Mouse (Mus musculus): ENCODE data around the gene Ccdc38.
"Not testable (repeated sequence)": the region's sequence is repeated elsewhere in the genome, so short reads cannot be mapped to it uniquely, and the experiment has no call there.

Gene Ccdc38

DNA sequence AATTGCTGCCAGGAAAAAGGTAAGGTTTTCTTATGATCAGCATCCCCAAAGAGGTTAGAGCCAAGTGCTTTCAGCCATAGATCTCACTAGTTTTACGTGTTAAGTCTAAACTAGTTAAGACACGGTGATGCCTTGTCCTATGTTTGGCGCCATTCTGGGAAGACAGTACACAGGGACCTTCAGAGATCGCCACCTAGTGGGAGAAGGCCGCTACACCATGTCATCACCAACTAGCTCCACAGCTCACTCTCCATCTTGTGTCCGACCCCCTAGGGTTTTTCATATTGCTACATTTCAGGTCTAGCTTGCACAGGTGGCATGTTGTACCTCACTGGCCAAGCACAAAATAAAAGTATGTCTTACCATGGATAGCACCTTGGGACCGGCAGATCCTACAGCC, 8.6 kb downstream of the Ccdc38 start:
- peak; percentile 88 for DNase-seq (ENCODE audit: low spot score)

DNA sequence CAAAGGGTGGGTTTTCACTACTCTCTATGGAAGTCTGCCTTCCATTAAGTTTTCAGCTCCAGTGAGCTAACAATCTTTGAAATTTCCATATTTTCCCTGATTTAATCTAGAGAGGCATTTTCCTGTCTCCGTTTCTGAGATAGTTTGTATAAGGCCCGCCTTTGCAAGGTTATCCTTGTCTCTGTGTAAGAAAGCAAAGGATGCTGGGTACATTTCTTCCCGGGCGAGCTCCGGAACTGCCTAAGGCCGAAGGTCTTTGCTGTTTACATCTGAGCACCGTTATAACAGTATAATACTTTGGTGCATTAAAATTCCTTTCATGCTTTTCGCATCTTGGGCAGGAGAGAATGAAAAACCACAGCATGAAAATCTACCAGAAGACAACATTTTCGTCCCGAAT, 9.4 kb downstream of the Ccdc38 start:
- DNase-seq (ENCODE audit: low spot score): peak; percentile 59

DNA sequence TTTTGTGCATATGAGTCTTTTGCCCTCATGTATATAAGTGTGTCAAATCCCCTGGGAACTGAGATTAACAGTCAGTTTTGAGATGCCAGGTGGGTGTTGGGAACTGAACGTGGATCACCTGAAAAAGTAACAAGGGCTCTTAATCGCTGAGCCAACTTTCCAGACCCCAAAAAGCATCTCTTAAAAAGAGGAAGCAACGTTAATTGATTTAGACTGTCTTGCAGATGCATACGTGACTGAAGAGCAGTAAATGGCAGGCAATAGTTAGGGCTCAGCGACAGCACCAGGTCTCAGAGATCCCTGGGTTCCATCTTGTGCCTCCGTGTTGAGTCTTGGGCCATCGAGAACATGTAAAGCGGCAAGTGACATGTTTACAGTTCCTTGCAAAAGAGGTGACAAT, 12.2 kb downstream of the Ccdc38 start:
- DNase-seq (ENCODE audit: low spot score): no peak

DNA sequence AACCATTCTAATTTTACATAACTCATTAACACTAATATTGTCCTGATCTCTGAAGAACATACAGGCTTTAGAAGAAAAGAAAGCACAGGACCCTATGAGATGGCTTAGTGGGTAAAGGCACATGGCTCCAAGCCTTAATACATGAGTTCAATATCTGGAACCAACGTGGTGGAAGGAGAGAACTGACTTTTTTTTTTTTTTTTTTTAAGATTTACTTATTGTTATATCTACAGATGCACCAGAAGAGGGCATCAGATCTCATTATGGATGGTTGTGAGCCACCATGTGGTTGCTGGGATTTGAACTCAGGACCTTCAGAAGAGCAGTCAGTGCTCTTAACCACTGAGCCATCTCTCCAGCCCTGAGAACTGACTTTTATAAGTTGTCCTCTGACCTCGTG, 17.5 kb downstream of the Ccdc38 start:
- DNase-seq (ENCODE audit: low spot score): not testable (repeated sequence)

DNA sequence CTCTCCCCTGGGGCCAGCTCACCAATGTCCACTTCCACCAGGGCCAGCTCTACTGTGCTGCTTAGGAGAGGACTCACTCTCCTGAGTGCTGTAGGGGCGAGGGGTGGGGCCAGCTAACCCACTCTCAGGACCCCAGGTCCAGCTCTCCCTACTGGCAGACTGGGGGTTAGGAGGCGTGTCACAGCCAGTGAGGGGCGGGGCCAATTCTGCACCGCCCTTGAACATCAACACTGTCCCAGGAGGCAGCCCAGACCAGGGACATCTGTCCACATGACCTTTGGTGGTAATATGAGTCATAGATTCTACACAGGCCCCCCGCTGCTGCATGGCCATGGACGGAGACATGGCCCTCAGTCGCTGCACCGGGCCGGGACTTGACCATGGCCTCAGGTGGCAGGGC, 19.4 kb downstream of the Ccdc38 start:
- DNase-seq (ENCODE audit: low spot score): no peak

DNA sequence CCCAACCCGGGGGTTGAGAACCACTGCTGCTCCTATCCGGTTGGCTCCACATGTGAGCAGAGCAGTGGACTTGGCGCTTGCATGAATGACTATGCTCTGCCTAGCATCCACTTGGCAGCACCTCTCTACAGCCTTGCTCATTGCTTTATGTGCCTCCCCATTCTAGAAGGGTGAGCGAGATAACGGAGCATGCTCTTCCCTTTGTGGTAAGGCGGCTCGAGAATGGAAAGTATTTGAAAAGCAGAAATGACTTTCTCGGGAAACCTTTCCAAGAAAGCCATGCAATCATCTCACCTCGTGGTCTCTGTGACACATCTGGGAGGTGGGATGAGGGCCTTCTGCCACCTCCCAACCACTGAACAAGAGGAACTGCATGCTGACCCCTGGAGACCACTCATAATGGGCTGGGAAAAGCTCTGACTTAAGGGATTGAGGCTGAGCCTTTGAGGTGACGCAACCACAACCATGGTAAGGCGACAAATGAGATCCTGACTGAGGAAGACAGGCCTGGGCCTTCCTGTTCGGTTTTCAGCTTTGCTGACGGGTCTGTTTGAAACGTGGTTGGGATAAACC, 24.2 kb downstream of the Ccdc38 start:
- no peak for DNase-seq (ENCODE audit: low spot score)

DNA sequence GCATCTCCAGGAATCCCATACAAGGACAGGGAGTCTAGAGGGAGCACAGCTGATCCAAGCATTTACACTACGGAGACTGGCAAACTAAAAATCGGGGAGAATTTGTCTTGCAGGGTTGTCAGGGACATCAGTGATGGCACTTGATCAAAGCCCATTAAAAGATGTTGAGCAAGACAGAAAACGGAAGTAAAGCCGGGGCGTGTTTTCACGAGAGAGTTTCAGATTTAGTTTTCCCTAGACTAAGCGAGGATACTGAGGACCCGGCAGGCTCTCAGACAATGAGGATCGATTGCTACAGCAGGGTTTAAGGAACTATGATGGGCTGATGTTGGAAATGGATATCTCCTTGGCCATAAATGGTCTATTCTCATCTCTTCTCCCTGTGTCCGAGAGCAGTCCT, 26.6 kb downstream of the Ccdc38 start:
- DNase-seq (ENCODE audit: low spot score): no peak

DNA sequence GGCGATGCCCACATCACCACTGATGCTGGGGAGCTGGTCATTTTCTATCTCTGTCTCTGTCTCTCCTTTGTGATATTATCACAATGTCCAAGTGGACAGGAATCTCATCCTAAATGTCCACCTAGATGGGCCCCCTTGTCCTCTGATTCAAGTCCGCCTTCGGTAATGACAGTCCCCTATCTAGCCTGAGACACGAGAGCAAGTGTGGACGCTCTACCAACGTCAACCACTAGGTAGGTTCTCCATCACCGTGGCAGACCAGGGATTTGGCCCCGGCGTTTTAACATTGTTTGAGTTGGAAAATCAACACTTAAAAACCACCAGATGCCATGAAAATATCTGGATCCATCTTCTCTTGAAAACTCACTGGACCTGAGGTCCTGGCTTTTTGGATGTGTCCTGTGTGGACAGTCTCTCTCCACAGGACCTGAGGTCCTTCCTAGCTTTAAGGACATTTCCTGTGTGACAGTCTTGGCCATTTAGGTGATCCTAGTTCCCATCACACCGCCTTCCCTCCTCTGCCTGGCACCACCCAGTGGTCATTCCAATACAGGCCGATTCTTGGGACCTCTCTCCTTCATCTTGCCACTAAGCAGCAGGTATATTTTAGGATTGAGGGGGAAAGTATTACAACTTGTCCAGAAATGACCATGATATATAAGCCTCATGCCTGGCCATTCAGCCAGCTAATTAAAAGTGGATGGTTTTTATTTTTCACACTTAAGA, 27.6 kb downstream of the Ccdc38 start:
- DNase-seq (ENCODE audit: low spot score): no peak

DNA sequence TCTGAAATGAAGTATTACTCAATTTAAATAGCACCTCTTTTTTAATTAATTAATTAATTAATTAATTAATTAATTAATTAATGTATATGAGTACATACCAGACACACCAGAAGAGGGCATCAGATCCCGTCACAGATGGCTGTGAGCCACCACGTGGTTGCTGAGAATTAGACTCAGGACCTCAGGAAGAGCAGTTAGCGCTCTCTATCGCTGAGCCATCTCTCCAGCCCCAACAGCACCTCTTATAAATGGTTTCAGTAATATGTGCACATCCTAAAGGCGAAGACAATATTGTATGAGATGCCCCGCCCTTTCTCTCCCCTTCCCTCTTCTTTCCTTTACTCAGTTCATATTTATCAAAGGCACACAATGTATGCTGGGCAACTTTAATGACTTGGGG, 28.2 kb downstream of the Ccdc38 start:
- DNase-seq (ENCODE audit: low spot score): no peak

DNA sequence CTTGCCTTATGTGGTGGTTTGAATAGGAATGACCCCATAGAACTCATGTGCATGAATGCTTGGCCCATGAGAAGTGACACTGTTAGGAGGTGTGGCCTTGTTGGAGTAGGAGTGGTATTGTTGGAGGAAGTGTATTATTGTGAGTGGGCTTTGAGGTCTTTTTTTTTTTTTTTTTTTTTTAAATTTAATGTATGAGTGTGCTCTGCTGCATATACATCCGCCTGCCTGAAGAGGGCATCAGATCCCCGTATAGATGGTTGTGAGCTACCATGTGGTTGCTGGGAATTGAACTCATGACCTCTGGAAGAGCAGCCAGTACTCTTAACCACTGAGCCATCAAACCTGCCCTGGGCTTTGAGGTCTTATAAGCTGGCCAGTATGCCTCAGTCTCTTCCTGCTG, 31.8 kb downstream of the Ccdc38 start:
- no peak for DNase-seq (ENCODE audit: low spot score)

DNA sequence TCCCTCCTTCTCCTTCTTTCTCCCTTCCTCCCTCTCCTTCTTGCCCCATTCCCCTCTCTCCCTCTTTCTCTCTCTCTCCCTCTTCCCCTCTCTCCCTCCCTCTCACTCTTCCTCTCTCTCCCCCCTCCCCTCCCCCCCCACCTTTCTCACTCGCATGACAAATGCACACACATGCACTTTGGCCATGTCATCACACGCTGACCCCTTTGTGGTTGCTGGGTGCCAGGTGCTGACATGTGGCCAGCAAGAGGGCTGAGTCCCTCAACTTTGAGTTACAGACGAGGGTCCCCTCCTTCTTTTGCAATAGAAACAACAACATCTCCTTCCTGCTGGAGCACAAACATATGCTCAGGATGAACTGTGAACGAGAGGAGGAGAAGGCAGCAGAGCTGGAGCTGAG, 34.5 kb downstream of the Ccdc38 start:
- no peak for DNase-seq (ENCODE audit: low spot score)

DNA sequence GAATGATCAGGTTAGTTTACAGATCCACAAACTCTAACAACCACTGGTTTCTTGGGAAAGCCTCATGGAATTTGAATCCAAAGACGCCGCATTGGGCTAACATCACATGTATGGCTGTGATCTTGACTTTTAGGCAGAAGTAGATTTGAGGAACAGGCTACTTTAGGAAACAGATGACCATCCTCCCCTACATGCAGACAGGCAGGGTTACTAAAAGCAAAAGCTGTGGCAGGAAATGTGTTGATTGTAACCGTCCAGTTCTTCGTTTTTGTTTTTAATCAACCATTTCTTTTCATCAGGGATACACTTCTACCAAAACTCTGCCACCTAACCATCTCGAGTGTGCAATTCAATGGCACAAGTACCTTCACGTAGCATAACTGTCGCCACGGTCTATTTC, 35.5 kb downstream of the Ccdc38 start:
- DNase-seq (ENCODE audit: low spot score): no peak

DNA sequence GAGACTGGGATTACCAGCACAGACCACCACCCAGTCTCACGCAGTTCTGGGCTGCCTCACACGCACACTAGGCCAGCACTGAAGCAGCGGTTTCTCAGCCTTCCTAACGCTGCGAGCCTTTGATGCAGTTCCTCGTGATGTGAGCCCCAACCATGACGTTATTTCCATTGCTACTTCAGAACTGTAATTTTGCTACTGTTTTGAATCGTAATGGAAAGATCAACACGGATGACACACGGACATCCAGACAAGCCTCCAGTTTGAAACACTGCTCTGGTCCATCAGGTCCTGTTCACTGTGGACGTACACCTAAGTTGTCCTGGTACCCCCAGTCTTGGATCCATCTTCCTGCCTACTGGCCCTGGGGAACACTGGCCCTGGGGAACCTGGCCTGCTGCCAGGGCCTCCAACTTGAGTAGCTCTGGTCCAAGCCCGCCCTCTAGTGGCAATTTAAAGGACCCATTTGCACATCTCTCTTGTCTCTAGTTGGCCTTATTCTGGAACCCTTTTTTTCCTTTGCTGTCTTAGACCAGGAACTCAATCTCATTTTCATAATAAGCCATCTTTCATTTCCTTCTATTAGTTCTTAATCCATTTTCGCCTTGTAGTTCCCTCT, 36.9 kb downstream of the Ccdc38 start:
- DNase-seq (ENCODE audit: low spot score): peak; percentile 87

DNA sequence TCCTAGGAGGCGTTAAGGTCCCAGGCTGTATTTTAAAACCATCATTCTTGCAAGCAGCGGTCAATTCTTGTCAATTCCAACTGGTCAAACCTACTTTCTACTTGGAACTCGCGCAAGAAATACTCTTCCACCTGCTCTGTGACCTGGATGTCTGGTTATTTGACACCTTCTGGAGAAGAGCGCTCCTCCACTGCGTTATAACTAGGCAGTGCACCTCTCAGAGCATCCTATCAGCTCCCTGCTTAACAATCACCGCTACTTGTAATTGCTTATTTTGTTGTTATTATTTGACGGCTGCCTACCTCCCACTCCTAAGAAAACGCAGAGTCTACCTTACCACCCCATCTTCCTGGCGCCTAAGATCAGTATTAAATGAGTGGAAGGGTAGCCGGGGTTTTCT, 48.4 kb downstream of the Ccdc38 start:
- DNase-seq (ENCODE audit: low spot score): peak; percentile 27

DNA sequence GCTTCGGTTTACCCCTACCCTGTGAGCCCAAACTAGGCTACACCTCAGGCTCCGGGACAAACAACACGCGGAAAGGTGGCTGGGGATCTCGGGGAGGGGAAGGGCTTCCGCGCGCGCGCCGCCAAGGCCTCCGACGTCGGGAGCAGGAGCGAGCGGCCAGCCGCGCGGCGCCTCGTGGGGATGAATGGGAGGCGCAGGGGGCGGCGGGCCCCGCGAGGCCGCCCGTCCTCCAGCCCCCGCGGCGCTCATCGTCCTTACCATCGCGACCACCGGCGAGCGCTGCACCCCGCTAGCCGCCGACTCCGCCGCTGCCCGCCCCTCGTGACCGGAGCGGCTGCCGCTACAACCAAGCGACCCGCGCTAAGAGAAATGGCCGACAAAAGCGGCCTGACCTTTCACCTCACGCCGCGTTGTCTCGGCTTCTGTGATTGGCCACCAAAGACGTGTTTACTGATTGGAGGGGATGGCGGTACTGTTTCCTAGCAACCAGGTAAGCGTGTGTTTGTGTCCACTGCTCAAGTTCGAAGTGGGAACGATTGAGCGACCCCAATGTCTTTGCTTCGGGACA, 48.9 kb downstream of the Ccdc38 start, which contains the start of gene Snrpf:
Gene Snrpf (minus strand): TSS at position 426 of the 568 bp plus-strand sequence.
- DNase-seq (ENCODE audit: low spot score): peak; percentile 98

DNA sequence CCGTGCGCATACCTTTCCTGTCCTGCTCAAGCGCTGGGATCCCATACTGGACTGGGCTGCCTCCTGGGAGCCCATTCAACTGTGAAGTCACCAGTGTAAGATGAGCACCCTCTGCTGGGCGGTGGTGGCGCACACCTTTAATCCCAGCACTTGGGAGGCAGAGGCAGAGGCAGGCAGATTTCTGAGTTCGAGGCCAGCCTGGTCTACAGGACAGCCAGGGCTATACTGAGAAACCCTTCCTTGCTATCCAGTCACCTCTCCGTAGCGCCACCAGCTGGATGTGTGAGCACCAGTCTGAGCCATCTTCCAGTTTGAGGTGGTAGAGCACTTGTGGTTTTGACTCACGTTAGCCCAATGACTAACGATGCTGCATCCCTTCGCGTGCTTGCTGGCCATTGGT, 52.0 kb downstream of the Ccdc38 start:
- no peak for DNase-seq (ENCODE audit: low spot score)

DNA sequence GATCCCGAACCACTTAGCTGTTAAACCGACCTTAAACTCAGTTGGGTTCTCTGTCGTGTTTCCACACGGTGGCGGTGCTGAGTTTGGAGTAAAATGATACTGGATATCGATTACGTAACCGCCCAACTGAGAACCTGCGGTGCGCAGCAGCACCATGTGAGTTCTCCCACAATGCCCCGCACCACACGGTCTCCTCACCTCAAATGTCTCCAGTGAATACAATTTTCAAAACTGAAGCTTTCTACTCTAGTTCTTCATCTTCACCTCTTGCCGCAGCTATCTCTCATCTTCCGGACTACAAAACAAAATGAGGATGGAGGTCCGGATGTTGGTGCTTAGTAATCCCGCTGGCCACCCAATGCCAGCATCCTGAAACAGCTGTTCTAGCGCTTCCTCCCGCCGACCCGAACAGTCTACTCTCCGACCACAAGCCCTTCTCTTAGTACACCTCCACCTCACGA, 53.6 kb downstream of the Ccdc38 start:
- peak; percentile 80 for DNase-seq (ENCODE audit: low spot score)

DNA sequence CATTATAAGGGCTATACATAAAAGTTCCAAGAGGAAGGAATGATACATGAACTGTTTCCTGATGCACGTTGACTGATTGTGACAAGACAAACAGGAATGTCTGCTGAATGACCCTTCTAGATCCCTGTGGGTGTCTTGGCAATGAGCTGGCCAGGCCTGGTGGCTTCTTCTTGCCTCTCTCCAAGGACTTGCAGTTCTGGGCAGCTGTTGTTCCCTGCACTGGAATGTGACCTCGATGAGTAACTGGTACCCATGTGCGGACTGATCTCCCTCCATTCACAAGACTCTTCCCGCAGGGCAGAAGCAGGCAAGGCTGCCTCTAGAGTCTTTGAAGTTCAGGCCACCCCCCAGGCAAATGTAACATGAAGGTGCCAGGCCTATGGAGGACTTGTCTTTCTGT, 55.4 kb downstream of the Ccdc38 start:
- DNase-seq (ENCODE audit: low spot score): no peak

DNA sequence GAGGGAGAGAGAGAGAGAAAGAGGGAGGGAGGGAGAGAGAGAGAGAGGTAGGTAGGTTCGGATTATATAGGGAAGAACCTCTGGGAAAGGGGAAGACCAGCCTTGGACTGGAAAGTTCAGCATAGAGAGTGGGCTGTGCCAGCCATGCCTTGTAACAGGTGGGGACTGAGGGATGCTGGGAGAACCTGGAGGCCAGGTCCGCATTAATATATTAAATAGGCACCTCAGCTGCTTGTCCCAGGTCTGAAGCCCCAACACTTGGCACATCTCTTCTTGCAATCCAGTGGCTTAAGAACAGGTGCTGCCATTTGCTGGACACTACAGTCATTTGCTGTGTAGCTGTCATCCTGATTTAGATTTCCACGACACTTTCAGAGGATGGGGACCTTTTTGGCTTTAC, 56.2 kb downstream of the Ccdc38 start:
- DNase-seq (ENCODE audit: low spot score): no peak

DNA sequence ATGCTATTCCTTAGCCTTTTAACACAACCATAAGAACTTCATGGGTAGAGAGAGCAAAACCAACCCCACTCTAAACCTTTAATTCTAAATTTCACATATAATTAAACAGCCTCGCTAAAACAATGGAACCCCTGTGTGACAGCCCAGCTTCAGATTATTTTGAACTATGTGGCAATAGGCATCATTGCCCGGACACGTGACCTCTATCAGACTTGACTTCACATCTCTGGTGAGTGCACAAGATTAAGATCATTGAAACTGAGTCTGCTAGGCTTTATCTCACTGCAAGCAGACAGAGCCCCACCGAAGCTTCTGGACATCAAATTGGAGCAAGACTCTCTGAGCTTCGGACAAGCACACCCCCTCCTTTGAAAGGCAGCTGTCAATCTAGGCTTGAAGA, 61.9 kb downstream of the Ccdc38 start:
- DNase-seq (ENCODE audit: low spot score): no peak

DNA sequence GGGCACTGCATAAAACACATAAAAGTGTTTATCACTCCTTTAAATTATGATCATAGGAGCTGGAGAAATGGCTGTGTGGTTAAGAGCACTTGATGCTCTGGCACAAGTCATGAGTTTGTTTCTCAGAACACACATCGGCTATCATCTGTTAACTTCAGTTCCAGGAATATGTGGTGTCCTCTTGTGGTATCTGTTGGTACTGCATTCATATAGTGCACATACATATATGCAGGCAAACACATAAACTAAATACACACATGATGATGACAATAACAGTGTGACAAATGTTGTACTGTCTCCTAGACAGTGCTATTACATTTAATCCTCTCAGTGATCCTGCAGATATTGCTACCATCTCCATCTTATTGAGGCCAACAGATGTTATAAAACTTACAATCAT, 62.8 kb downstream of the Ccdc38 start:
- no peak for DNase-seq (ENCODE audit: low spot score)

DNA sequence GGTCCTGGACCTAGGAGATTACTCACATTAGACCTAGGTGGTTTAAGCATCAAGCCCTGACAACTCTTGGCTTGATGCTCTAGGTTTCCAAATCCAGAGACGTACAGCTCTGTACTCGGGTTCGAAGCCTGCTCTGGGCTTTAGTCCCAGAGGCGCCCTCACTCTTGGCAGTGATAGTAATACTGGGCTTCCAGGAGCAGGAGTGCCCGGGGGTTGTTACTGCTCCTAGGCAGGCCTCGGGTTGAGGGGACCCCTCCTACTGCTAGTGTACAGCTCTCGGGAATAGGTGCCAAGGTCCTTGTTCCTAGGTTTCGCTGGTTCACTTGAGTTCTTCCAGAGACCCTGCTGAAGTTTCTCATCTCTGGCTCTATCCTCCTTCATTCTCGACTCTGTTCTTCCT, 65.9 kb downstream of the Ccdc38 start:
- no peak for DNase-seq (ENCODE audit: low spot score)

DNA sequence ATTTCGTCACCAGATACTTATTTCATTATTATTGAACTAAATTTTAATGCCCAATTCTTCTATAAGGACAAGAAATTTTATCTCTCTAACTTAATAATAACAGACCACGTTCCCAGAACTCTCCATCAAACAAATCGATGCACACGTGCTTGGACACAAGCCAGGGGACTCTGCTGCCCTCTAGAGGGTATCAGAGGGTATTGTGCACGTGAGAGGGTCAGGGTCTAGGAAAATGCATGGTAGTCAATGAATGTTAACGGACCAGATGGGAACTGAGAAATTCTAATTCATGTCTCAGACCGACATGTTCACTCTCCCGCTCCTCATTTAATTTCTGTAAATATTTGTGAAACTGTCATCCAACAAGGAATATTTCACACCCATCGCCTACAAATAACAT, 67.6 kb downstream of the Ccdc38 start:
- DNase-seq (ENCODE audit: low spot score): no peak

Measured in MN1 (cell line).